18 mouse cellular contexts compared by ENCODE assay signal in the genomic region with DNA sequence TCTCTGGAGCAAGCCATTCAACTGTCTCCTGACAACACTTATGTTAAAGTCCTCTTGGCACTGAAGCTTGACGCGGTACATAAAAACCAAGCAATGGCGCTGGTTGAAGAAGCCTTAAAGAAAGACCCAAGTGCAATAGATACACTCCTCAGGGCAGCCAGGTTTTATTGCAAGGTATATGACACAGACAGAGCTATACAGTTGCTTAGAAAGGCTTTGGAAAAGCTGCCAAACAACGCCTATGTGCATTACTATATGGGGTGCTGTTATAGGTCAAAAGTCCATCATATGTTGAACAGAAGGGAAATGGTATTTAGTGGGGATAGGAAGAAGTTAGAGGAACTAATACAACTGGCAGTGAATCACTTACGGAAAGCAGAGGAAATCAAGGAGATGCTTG. TPM values are rescaled to one million over a fixed set of nuclear protein-coding genes. Genes with fewer than 3 reads are reported as not detected.
"Had no signal": no experiment of that assay in that cellular context is flagged by ENCODE, and none has a peak within 500 bp of the region (broad histone marks: within the 10 kb centered on the region; RNA-seq: fewer than 3 reads in every experiment).

No protein-coding gene starts in this region.

- H3K27me3 ChIP-seq: neural tube, embryonic 13.5 days; neural tube, embryonic 15.5 days; stomach, embryonic 15.5 days had no signal

- H3K9ac ChIP-seq: neural tube, embryonic 13.5 days; neural tube, embryonic 15.5 days; stomach, embryonic 15.5 days had no signal

- DNase-seq: retina, postnatal 1 day; right cerebral cortex, adult 18-20 months; right cerebral cortex, postnatal 14 days; right cerebral cortex, postnatal 25 days; right cerebral cortex, postnatal 4 days; spleen, adult 18-20 months; thymus, adult 18-20 months; thymus, adult 2 months; thymus, postnatal 14 days; thymus, postnatal 25 days; thymus, postnatal 36 days; thymus, postnatal 4 days had no signal

- H3K27ac ChIP-seq: neural tube, embryonic 13.5 days; neural tube, embryonic 15.5 days; stomach, embryonic 15.5 days; stomach, postnatal 0 days had no signal

- H3K4me3 ChIP-seq: neural tube, embryonic 13.5 days; neural tube, embryonic 15.5 days; stomach, embryonic 15.5 days had no signal

- H3K9me3 ChIP-seq: neural tube, embryonic 13.5 days; neural tube, embryonic 15.5 days; stomach, embryonic 15.5 days had no signal

- H3K4me1 ChIP-seq: stomach, embryonic 15.5 days had no signal

- H3K36me3 ChIP-seq: neural tube, embryonic 13.5 days; neural tube, embryonic 15.5 days; stomach, embryonic 15.5 days had no signal

- H3K4me2 ChIP-seq: neural tube, embryonic 13.5 days; neural tube, embryonic 15.5 days; stomach, embryonic 15.5 days had no signal

RNA-seq across cellular contexts. Expression of a gene that starts 28.1 kb away (rescaled TPM):
- polyA plus RNA-seq: stomach, embryonic 14.5 days; testis, adult 2 months had no signal

RNA-seq across cellular contexts. Expression of a gene that starts 34.1 kb away (rescaled TPM):
- polyA plus RNA-seq: stomach, embryonic 14.5 days had no signal
